Mouse (Mus musculus): ENCODE measurements around the gene Bmpr1b. TPM values are rescaled to one million over a fixed set of nuclear protein-coding genes. Genes with fewer than 3 reads are reported as not detected.
"Not testable (repeated sequence)": the region's sequence is repeated elsewhere in the genome, so short reads cannot be mapped to it uniquely, and the experiment has no call there.

The Bmpr1b gene
- 0.71 and 1.1 TPM in 2 replicates for polyA plus RNA-seq (2015; fragmentation: Nextera tagmentation; extraction: Ambion mirVana)

DNA sequence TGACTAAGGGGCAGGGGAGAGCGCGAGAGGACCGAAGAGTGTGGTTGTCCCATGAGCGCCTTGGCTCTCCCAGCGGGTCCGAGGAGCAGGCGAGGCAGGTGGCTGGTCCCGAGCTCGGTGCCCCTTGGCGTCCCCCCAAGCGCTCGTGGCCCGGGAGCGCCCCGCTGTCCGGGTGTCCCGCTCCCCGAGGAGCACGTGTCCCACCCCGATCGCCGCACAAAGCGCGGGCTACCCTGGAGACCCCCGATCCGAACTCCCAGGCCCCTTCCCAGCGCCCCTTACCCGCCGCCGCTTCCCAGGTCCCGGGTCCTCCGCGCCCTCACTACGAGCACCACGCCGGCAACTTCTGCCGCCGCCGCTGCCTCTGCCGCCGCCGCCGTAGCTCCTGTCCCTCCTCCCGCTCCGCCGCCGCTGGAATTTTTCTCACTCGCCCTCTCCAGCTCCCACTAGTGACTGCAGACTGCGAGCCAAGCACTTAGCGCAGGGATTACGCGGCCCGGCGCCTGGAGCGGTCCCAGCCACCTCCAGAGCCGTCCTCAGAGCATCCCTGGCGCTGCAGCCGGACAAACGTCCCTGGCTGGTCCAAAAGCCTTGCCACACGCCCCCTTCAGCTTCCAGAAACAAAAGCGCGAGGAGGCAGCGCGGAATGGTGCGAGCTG lies at the start of gene Bmpr1b:
Gene Bmpr1b, minus strand, starts transcription at position 563 of the 659 bp plus-strand sequence.
- peak; percentile 91 for ATAC-seq
- H3K4me2 ChIP-seq (ENCODE audit: low read depth, low read length) = peak within 1 kb of the TSS; percentile 99

DNA sequence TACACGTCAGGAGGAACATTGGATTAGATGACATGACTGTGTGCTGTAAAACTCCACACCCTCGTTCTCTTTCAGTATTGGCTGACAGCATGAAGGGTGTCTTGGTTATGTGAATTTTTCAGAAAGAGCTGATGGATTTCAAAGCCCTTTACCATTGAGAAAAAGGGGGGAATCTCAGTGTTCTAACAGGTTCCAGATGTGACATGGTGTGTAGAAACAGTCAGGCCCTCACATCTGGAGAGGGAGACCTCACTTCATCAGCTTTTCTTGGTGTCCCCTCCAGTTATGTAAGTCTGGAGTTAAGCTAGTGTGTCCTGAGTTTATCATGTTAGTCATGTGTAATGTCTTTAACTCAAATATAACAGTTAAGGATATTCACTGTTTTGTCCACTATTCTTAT lies 43.6 kb upstream of the Bmpr1b start:
- no peak overlapping the region for H3K4me3 ChIP-seq (ENCODE audit: low read length)
- no peak overlapping the region for H3K9ac ChIP-seq (ENCODE audit: low read depth, low read length)
- ATAC-seq = no peak
- H3K4me2 ChIP-seq (ENCODE audit: low read depth, low read length) = no peak overlapping the region
- no peaks in the 10 kb centered on the region for H3K36me3 ChIP-seq (ENCODE audit: control insufficient read depth, insufficient read depth, low read length)
- no peaks in the 10 kb centered on the region for H3K27me3 ChIP-seq (replicated peaks; ENCODE audit: control insufficient read depth, insufficient read depth, low read length)
- H3K9me3 ChIP-seq (ENCODE audit: control insufficient read depth, low read length) = no peaks in the 10 kb centered on the region
- WGBS = 59% methylated on average over 2 of the region's 2 CpGs
- no peak overlapping the region for H3K27ac ChIP-seq (ENCODE audit: low read length)
- no peaks in the 10 kb centered on the region for H3K4me1 ChIP-seq (ENCODE audit: control insufficient read depth, insufficient read depth, low read length)

More for the DNA sequence above, at the start of gene Bmpr1b:
- H3K9me3 ChIP-seq (ENCODE audit: control insufficient read depth, low read length) = no peaks in the 10 kb centered on the region
- no peaks in the 10 kb centered on the region for H3K36me3 ChIP-seq (ENCODE audit: control insufficient read depth, insufficient read depth, low read length)
- no peak within 1 kb of the TSS for H3K27ac ChIP-seq (ENCODE audit: low read length)
- peaks cover 13% of the 10 kb centered on the region for H3K4me1 ChIP-seq (ENCODE audit: control insufficient read depth, insufficient read depth, low read length)
- H3K9ac ChIP-seq (ENCODE audit: low read depth, low read length) = peak within 1 kb of the TSS; percentile 71
- WGBS = under 1% methylated on average over 49 of the region's 65 CpGs
- peaks cover 6% of the 10 kb centered on the region for H3K27me3 ChIP-seq (replicated peaks; ENCODE audit: control insufficient read depth, insufficient read depth, low read length)
- H3K4me3 ChIP-seq (ENCODE audit: low read length) = peak within 1 kb of the TSS; percentile 64

DNA sequence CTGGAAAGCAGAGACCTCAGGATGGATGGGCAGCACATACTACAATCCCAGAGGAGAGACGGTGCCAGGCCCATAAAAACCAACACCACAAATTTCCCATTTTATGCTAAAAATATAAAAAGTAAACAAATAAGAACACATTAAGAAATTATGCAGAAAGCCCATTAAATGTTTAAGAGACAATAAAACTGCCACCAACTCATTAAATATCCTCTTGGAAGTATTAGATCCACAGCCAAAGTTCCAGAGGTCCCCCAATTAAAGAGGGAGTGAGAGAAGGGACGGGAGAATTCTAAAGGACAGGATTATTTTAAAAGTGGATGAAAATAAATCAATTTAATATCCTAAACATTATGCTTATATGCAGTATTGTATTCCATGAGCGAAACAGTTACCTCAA lies 43.0 kb upstream of the Bmpr1b start:
- WGBS = 72% methylated on average over 3 of the region's 3 CpGs
- no peak overlapping the region for H3K27ac ChIP-seq (ENCODE audit: low read length)
- H3K4me1 ChIP-seq (ENCODE audit: control insufficient read depth, insufficient read depth, low read length) = no peaks in the 10 kb centered on the region
- no peak for ATAC-seq
- H3K27me3 ChIP-seq (replicated peaks; ENCODE audit: control insufficient read depth, insufficient read depth, low read length) = no peaks in the 10 kb centered on the region
- no peak overlapping the region for H3K4me2 ChIP-seq (ENCODE audit: low read depth, low read length)
- H3K36me3 ChIP-seq (ENCODE audit: control insufficient read depth, insufficient read depth, low read length) = no peaks in the 10 kb centered on the region
- H3K4me3 ChIP-seq (ENCODE audit: low read length) = no peak overlapping the region
- H3K9ac ChIP-seq (ENCODE audit: low read depth, low read length) = no peak overlapping the region
- H3K9me3 ChIP-seq (ENCODE audit: control insufficient read depth, low read length) = no peaks in the 10 kb centered on the region

GRCm38 (mm10) chr3:142209981-142210380 lies 40.8 kb upstream of the Bmpr1b start:
- Histone ChIP-seq H3K9ac (ENCODE audit: low read depth, low read length) (no peak overlapping the region), H3K4me3 (ENCODE audit: low read length) (no peak overlapping the region), H3K36me3 (ENCODE audit: control insufficient read depth, insufficient read depth, low read length) (no peaks in the 10 kb centered on the region), H3K27ac (ENCODE audit: low read length) (no peak overlapping the region), H3K9me3 (ENCODE audit: control insufficient read depth, low read length) (no peaks in the 10 kb centered on the region), H3K4me1 (ENCODE audit: control insufficient read depth, insufficient read depth, low read length) (no peaks in the 10 kb centered on the region), H3K4me2 (ENCODE audit: low read depth, low read length) (no peak overlapping the region), H3K27me3 (replicated peaks; ENCODE audit: control insufficient read depth, insufficient read depth, low read length) (no peaks in the 10 kb centered on the region)
- whole genome bisulfite sequencing = 56% methylated on average over 6 of the region's 6 CpGs
- no peak for ATAC-seq

DNA sequence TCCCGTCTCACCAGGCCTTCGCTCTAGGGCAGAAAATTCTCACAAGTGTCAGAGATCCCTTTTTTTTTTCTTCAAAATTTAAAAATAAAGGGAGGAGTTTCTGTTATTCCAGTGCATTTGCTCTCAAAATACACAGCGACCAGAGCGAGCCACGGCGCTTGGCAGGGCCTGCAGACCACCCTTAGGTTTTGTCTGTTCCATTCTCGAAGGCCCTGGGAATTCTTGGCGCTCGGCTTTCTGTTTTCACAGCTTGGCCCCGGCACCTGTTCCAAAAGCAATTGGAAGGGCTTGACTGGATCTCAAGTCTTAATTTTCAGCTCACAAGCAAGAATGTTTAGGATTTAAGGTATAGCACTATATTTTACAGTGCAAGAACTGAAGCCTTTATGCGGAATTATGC lies 39.8 kb upstream of the Bmpr1b start:
- H3K4me3 ChIP-seq (ENCODE audit: low read length) = no peak overlapping the region
- no peak overlapping the region for H3K27ac ChIP-seq (ENCODE audit: low read length)
- no peak for ATAC-seq
- H3K9ac ChIP-seq (ENCODE audit: low read depth, low read length) = no peak overlapping the region
- no peaks in the 10 kb centered on the region for H3K4me1 ChIP-seq (ENCODE audit: control insufficient read depth, insufficient read depth, low read length)
- H3K27me3 ChIP-seq (replicated peaks; ENCODE audit: control insufficient read depth, insufficient read depth, low read length) = no peaks in the 10 kb centered on the region
- H3K9me3 ChIP-seq (ENCODE audit: control insufficient read depth, low read length) = no peaks in the 10 kb centered on the region
- no peak overlapping the region for H3K4me2 ChIP-seq (ENCODE audit: low read depth, low read length)
- no peaks in the 10 kb centered on the region for H3K36me3 ChIP-seq (ENCODE audit: control insufficient read depth, insufficient read depth, low read length)
- 87% methylated on average over 11 of the region's 11 CpGs for WGBS

DNA sequence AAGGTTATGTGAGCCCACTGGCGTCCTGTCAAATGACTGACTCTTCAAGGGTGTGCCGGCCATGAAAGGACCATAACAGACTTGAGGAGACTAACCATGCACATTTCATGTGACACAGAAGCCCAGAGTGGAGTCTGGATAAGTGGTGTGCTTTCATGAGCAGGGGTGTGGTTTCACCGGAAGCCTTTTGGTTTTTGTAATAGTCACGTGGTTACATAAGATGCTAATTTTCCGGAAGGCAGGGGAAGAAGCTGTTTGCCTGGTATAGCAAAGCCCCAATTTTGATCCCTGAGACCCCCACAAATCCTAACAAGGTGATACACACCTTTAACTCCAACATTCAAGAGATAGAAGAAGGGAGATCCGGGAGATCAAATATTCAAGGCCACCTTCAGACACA lies 38.3 kb upstream of the Bmpr1b start:
- Histone ChIP-seq H3K27me3 (replicated peaks; ENCODE audit: control insufficient read depth, insufficient read depth, low read length) (no peaks in the 10 kb centered on the region), H3K36me3 (ENCODE audit: control insufficient read depth, insufficient read depth, low read length) (no peaks in the 10 kb centered on the region), H3K4me1 (ENCODE audit: control insufficient read depth, insufficient read depth, low read length) (no peaks in the 10 kb centered on the region), H3K9me3 (ENCODE audit: control insufficient read depth, low read length) (no peaks in the 10 kb centered on the region), H3K4me3 (ENCODE audit: low read length) (no peak overlapping the region), H3K27ac (ENCODE audit: low read length) (no peak overlapping the region), H3K9ac (ENCODE audit: low read depth, low read length) (no peak overlapping the region), H3K4me2 (ENCODE audit: low read depth, low read length) (no peak overlapping the region)
- 86% methylated on average over 6 of the region's 6 CpGs for WGBS
- ATAC-seq = no peak

- Histone ChIP-seq H3K36me3 (ENCODE audit: control insufficient read depth, insufficient read depth, low read length) (no peaks in the 10 kb centered on the region), H3K4me1 (ENCODE audit: control insufficient read depth, insufficient read depth, low read length) (no peaks in the 10 kb centered on the region), H3K4me2 (ENCODE audit: low read depth, low read length) (no peak overlapping the region), H3K4me3 (ENCODE audit: low read length) (no peak overlapping the region), H3K9me3 (ENCODE audit: control insufficient read depth, low read length) (no peaks in the 10 kb centered on the region), H3K9ac (ENCODE audit: low read depth, low read length) (no peak overlapping the region), H3K27me3 (replicated peaks; ENCODE audit: control insufficient read depth, insufficient read depth, low read length) (no peaks in the 10 kb centered on the region), H3K27ac (ENCODE audit: low read length) (no peak overlapping the region)
- 74% methylated on average over 3 of the region's 3 CpGs for WGBS
- no peak for ATAC-seq
Measured at GRCm38 (mm10) chr3:142206316-142206715, 37.1 kb upstream of the Bmpr1b start.

DNA sequence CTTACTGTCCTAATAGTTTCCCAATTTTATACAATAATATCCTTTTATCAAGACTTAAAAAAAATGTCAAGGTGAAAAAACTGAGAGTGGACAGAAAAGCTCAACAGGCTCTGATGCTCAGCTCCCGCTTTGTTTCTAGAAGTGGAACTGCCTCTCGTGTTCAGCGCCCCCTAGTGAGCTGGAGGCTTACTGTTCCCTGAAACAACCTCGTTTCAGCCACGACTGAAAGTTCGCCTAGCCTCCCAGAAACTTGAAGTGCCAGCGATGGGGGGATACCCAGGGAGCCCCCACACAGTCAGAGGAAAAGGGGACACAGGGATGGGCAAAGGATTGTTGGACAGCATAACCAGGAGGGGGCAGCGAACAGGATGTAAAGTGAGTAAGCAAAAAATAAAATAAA lies 26.9 kb upstream of the Bmpr1b start:
- Histone ChIP-seq H3K9me3 (ENCODE audit: control insufficient read depth, low read length) (no peaks in the 10 kb centered on the region), H3K4me2 (ENCODE audit: low read depth, low read length) (no peak overlapping the region), H3K4me1 (ENCODE audit: control insufficient read depth, insufficient read depth, low read length) (no peaks in the 10 kb centered on the region), H3K4me3 (ENCODE audit: low read length) (no peak overlapping the region), H3K27ac (ENCODE audit: low read length) (no peak overlapping the region), H3K36me3 (ENCODE audit: control insufficient read depth, insufficient read depth, low read length) (no peaks in the 10 kb centered on the region), H3K27me3 (replicated peaks; ENCODE audit: control insufficient read depth, insufficient read depth, low read length) (no peaks in the 10 kb centered on the region), H3K9ac (ENCODE audit: low read depth, low read length) (no peak overlapping the region)
- 82% methylated on average over 8 of the region's 8 CpGs for WGBS
- no peak for ATAC-seq

- H3K4me1 ChIP-seq (ENCODE audit: control insufficient read depth, insufficient read depth, low read length); ATAC-seq; H3K9ac ChIP-seq (ENCODE audit: low read depth, low read length); H3K4me3 ChIP-seq (ENCODE audit: low read length); H3K9me3 ChIP-seq (ENCODE audit: control insufficient read depth, low read length); H3K27me3 ChIP-seq (replicated peaks; ENCODE audit: control insufficient read depth, insufficient read depth, low read length); H3K4me2 ChIP-seq (ENCODE audit: low read depth, low read length); H3K27ac ChIP-seq (ENCODE audit: low read length); H3K36me3 ChIP-seq (ENCODE audit: control insufficient read depth, insufficient read depth, low read length): not testable (repeated sequence)
Measured at GRCm38 (mm10) chr3:142191627-142192026, 22.4 kb upstream of the Bmpr1b start.

DNA sequence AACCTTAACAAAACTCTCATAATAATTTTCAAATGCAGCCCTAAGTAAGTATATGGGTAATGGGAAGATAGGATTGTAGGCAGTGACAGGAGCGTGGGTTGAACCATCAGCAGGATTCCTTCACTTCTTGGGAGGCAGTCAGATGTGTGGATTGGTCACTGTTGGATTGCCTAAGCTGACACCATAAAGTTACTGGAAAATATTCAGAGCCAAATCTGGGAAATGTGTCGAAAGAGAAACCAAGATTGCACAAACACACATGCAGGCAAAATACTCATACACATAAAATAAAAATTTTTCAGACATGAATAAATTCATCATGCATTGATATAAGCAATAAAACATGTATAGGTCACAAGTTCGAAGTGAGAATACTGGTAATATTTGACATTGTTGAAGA lies 17.3 kb upstream of the Bmpr1b start:
- no peak overlapping the region for H3K27ac ChIP-seq (ENCODE audit: low read length)
- no peaks in the 10 kb centered on the region for H3K36me3 ChIP-seq (ENCODE audit: control insufficient read depth, insufficient read depth, low read length)
- H3K9me3 ChIP-seq (ENCODE audit: control insufficient read depth, low read length) = no peaks in the 10 kb centered on the region
- no peaks in the 10 kb centered on the region for H3K27me3 ChIP-seq (replicated peaks; ENCODE audit: control insufficient read depth, insufficient read depth, low read length)
- 89% methylated on average over 3 of the region's 3 CpGs for WGBS
- no peak overlapping the region for H3K9ac ChIP-seq (ENCODE audit: low read depth, low read length)
- no peak overlapping the region for H3K4me3 ChIP-seq (ENCODE audit: low read length)
- no peak for ATAC-seq
- H3K4me2 ChIP-seq (ENCODE audit: low read depth, low read length) = no peak overlapping the region
- no peaks in the 10 kb centered on the region for H3K4me1 ChIP-seq (ENCODE audit: control insufficient read depth, insufficient read depth, low read length)
